Mouse (Mus musculus) stomach, embryonic 14.5 days (tissue): ENCODE measurements at regions not wholly inside any gene's neighbourhood (a gene's known extent, or its start where the extent isn't known, plus 50 kb on each side); places are given as distances from the start of the nearest gene placed in this dataset.
A peak's percentile ranks its signal among the peaks of the same experiment; 100 is the strongest.

Source experiments
- ATAC-seq: fragments of 200-750 bp; cut with Nextera tagmentation; 2 replicates; pipeline ENCODE4 v1.8.0; 2017; ENCODE audit warnings: low read depth, moderate TSS enrichment; ENCODE audit not compliant: insufficient number of reproducible peaks, insufficient read depth, low FRiP score
- H3K27ac ChIP-seq: fragments of 300-500 bp; sonication (generic); 2 replicates; pipeline ENCODE4 v1.5.1; 2014; ENCODE audit warnings: mild to moderate bottlenecking, low read length, moderate library complexity, mixed read lengths
- H3K27me3 ChIP-seq: fragments of 300-500 bp; sonication (generic); 2 replicates; pipeline ENCODE4 v1.6.1; 2014; ENCODE audit warnings: low read length, control low read depth, mixed read lengths; ENCODE audit not compliant: control insufficient read depth, insufficient read depth
- H3K36me3 ChIP-seq: fragments of 300-500 bp; sonication (generic); 2 replicates; pipeline ENCODE4 v1.6.1; 2014; ENCODE audit warnings: mild to moderate bottlenecking, control low read depth, low read length, moderate library complexity, mixed read lengths; ENCODE audit not compliant: control insufficient read depth, insufficient read depth
- H3K4me1 ChIP-seq: fragments of 300-500 bp; sonication (generic); 2 replicates; pipeline ENCODE4 v1.6.1; 2014; ENCODE audit warnings: low read length, control low read depth, mixed read lengths; ENCODE audit not compliant: control insufficient read depth, insufficient read depth
- H3K4me2 ChIP-seq: fragments of 300-500 bp; sonication (generic); replicated peaks from 2 replicates; pipeline ENCODE4 v1.6.1; 2014; ENCODE audit warnings: low read depth, low read length, control low read depth
- H3K4me3 ChIP-seq: fragments of 300-500 bp; sonication (generic); 2 replicates; pipeline ENCODE4 v1.5.1; 2014; ENCODE audit warnings: low read depth, low read length, control low read depth
- H3K9ac ChIP-seq: fragments of 300-500 bp; sonication (generic); replicated peaks from 2 replicates; pipeline ENCODE4 v1.6.1; 2014; ENCODE audit warnings: low read depth, mild to moderate bottlenecking, control low read depth, low read length, moderate library complexity, mixed read lengths
- H3K9me3 ChIP-seq: fragments of 300-500 bp; sonication (generic); 2 replicates; pipeline ENCODE4 v1.6.1; 2016; ENCODE audit warnings: low read depth, low read length, control low read depth; ENCODE audit not compliant: control insufficient read depth
- WGBS: fragments of 180-500 bp; shearing (Covaris S2); extraction: QIAGEN DNeasy Blood & Tissue Kit; methylation state at CpG from one replicate; pipeline ENCODE4 v1.1.7; 2014; 5-methylcytosine and 5-hydroxymethylcytosine counted together

DNA sequence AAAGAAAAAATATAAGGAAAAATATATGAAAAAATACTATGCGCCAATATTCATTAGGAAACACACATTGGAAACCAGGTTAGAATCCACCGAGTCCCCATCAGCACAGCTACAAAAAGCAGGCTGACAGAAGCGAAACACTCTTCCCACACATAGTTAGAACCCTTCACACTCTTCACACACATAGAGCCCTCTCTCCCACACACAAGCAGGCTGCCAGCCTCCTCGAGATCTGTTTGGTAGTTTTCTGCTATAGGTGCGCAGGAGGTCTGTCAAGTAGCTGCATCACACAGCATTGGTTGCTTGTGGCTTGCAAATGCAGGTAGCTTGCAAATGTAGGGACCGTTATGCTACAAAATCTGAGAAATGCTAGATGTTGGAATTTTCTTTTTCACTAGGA lies 526.8 kb upstream of the Fat1 start:
- no peak overlapping the region for H3K27ac ChIP-seq
- no peak for ATAC-seq
- H3K4me2 ChIP-seq, result no peak overlapping the region
- no peaks in the 10 kb centered on the region for H3K4me1 ChIP-seq
- no peak overlapping the region for H3K4me3 ChIP-seq
- H3K9ac ChIP-seq, result no peak overlapping the region
- 92% methylated on average over 6 of the region's 6 CpGs for WGBS
- H3K27me3 ChIP-seq, result no peaks in the 10 kb centered on the region
- H3K36me3 ChIP-seq, result no peaks in the 10 kb centered on the region
- H3K9me3 ChIP-seq, result no peaks in the 10 kb centered on the region

DNA sequence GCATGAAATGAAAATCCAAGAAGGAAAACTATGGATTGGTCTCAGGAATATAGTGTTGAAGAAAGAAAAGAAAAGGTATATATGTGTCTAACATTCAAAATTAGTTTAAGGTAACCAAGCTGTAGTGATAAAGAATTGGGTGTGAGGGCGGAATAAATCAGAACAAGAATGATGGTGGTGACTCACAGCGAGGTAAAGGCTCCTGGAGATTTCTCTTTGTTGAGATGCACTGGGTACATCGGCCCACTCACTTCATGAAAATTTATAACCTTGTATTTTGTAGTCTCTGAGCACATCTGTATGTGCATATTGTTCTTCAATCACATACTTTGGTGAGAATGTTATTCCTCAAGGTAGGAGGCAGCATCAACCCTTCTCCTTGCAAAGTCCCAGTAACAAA lies 525.0 kb upstream of the Fat1 start:
- Histone ChIP-seq H3K4me1 (no peaks in the 10 kb centered on the region), H3K36me3 (no peaks in the 10 kb centered on the region), H3K9ac (no peak overlapping the region), H3K4me3 (no peak overlapping the region), H3K9me3 (no peaks in the 10 kb centered on the region), H3K27ac (no peak overlapping the region), H3K27me3 (no peaks in the 10 kb centered on the region), H3K4me2 (no peak overlapping the region)
- ATAC-seq, result no peak
- WGBS, result 87% methylated on average over 3 of the region's 3 CpGs

DNA sequence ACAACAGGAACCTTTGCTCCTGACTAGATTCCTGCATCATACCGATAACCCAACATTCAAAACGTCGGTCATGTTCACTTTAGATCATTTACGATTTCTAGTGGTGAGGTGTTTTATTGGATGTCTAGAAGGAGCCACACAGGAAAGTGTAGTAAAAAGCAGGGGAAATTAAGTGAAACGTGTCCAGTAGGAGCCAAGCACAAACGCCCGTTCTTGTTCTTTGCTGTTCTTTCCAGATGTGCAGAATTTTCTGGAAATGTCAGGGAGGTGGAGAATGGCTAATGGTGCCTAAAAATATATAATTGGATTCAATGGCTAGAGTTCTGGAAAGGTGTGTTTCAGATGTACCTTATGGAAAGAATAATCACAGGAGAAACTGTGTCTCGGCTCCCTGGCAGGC lies 517.2 kb upstream of the Fat1 start:
- WGBS, result 86% methylated on average over 8 of the region's 8 CpGs
- H3K9me3 ChIP-seq, result no peaks in the 10 kb centered on the region
- no peak overlapping the region for H3K4me3 ChIP-seq
- H3K27ac ChIP-seq, result no peak overlapping the region
- H3K4me1 ChIP-seq, result no peaks in the 10 kb centered on the region
- no peaks in the 10 kb centered on the region for H3K27me3 ChIP-seq
- H3K36me3 ChIP-seq, result no peaks in the 10 kb centered on the region
- no peak overlapping the region for H3K4me2 ChIP-seq
- no peak overlapping the region for H3K9ac ChIP-seq
- no peak for ATAC-seq

DNA sequence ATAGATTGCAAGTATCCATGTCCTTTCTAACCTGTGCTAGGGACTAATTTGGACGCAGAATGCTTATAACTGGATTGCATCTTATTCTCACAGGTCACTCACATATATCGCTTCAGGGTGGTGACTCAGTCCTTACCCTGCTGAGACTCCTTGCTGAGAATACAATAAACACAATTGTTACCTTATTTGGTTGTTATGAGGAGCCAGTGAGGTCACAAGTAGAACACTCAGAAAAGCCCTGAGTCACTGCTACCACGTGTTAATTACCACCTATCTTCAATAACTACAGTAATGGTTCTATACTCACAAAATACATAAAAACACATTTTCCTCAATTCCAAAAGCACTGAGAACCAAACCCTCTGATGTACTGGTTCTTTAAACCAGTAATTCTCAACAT lies 479.8 kb upstream of the Fat1 start:
- no peak overlapping the region for H3K27ac ChIP-seq
- WGBS, result 72% methylated on average over 3 of the region's 3 CpGs
- no peak overlapping the region for H3K4me3 ChIP-seq
- no peaks in the 10 kb centered on the region for H3K36me3 ChIP-seq
- H3K4me1 ChIP-seq, result no peaks in the 10 kb centered on the region
- H3K9ac ChIP-seq, result no peak overlapping the region
- ATAC-seq, result no peak
- no peaks in the 10 kb centered on the region for H3K9me3 ChIP-seq
- no peak overlapping the region for H3K4me2 ChIP-seq
- no peaks in the 10 kb centered on the region for H3K27me3 ChIP-seq

DNA sequence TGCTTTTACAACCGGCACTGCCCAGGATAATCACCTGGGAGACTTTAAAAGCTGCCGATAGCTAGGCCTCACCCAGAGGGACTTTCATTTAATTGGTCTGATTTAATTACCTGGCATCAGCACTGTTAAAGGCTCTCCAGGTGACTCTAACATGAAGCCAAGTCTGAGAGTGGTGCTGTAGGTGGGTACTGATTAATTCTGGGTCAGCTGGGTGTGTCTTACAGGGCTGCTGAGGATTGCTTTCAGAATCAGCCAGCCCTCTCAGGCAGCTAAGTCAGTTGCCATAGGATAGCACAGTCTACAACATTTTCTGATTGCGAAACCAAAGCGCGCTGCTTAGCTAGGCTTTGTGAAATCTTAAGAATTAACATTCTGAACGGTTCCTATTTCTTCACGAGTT lies 478.9 kb upstream of the Fat1 start:
- H3K4me1 ChIP-seq, result no peaks in the 10 kb centered on the region
- no peaks in the 10 kb centered on the region for H3K36me3 ChIP-seq
- 79% methylated on average over 7 of the region's 7 CpGs for WGBS
- H3K27ac ChIP-seq, result no peak overlapping the region
- 0 out of 2 replicates have a peak, but pooled peaks have one; percentile 28 for ATAC-seq
- H3K4me3 ChIP-seq, result no peak overlapping the region
- H3K27me3 ChIP-seq, result no peaks in the 10 kb centered on the region
- H3K4me2 ChIP-seq, result no peak overlapping the region
- no peaks in the 10 kb centered on the region for H3K9me3 ChIP-seq
- no peak overlapping the region for H3K9ac ChIP-seq

DNA sequence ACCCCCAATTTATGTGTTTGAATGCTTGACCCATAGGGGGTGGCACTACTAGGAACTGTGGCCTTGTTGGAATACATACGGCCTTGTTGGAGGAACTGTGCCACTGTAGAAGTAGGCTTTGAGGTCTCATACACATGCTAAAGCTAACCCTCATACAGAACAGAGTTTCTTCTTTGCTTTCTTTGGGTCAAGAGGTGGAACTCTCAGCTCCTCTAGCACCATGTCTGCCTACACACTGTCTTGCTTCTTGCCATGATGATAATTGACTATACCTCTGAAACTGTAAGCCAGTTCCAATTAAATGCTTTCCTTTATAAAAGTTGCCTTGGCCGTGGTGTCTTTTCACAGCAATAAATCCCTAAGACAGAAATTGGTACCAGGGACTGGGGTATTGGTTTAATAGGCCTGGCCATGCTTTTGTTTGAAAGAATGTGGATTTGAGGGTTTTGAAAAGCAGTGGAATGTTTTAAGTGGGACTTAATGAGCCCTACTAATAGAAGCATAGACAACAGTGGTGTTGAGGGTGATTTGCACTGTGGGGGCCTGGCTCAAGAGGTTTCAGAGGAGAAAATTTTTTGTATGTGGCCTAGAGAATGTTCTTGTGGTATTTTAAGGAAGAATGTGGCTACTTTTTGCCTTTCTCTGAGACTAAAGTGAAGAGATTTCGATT lies 468.7 kb upstream of the Fat1 start:
- no peaks in the 10 kb centered on the region for H3K27me3 ChIP-seq
- no peak overlapping the region for H3K4me3 ChIP-seq
- no peak overlapping the region for H3K9ac ChIP-seq
- ATAC-seq, result no peak
- H3K4me1 ChIP-seq, result no peaks in the 10 kb centered on the region
- no peak overlapping the region for H3K27ac ChIP-seq
- no peaks in the 10 kb centered on the region; the same call in 1 of the 2 replicates for H3K9me3 ChIP-seq
- WGBS, result 75% methylated on average over 3 of the region's 3 CpGs
- H3K36me3 ChIP-seq, result no peaks in the 10 kb centered on the region
- H3K4me2 ChIP-seq, result no peak overlapping the region

DNA sequence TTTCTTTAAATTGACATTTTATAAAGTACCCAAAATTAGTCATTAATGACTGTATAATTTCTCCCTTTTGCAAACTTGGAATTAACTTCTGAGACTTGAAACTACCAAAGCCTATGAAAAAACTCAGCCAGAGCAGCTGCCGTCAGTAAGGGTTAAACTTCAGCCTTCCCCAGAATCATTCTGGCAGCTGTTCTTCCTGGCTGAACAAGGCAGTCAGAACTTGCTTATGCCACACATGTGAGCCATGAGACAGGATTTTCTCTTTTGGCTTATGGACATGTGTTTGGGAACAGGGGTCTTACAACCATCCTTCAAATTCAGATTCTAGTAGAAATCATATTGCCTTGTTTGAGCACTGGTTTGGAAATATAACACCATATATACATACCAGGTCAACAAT lies 422.4 kb upstream of the Fat1 start:
- H3K27me3 ChIP-seq, result no peaks in the 10 kb centered on the region
- H3K36me3 ChIP-seq, result no peaks in the 10 kb centered on the region
- no peak overlapping the region for H3K4me2 ChIP-seq
- H3K4me3 ChIP-seq, result no peak overlapping the region
- H3K9ac ChIP-seq, result no peak overlapping the region
- H3K9me3 ChIP-seq, result no peaks in the 10 kb centered on the region
- no peaks in the 10 kb centered on the region for H3K4me1 ChIP-seq
- no peak for ATAC-seq
- 67% methylated on average over 1 of the region's 1 CpGs for WGBS
- no peak overlapping the region for H3K27ac ChIP-seq

DNA sequence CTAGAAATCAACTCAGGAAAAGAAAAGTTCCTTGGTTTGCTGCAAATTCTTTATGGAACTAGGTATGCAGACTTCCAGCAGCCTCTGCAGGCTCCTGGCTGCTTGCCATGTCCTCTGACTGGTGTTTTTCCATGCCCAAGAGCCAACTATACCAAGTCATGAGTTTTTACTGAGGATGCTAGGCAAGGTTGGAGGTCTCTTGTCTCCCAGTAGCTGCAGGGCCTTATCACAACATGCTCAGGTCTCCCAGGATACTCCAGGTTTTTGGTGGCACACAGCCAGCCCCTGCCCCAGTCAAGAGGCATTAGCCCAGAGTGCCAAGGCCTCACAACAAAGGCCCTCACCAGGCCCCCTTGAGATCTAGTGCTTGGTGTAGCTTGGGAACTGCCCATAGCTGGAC lies 409.3 kb upstream of the Fat1 start:
- Histone ChIP-seq H3K36me3 (no peaks in the 10 kb centered on the region), H3K9me3 (no peaks in the 10 kb centered on the region), H3K27me3 (no peaks in the 10 kb centered on the region), H3K4me1 (no peaks in the 10 kb centered on the region), H3K27ac (no peak overlapping the region), H3K9ac (no peak overlapping the region), H3K4me3 (no peak overlapping the region), H3K4me2 (no peak overlapping the region)
- ATAC-seq, result no peak

DNA sequence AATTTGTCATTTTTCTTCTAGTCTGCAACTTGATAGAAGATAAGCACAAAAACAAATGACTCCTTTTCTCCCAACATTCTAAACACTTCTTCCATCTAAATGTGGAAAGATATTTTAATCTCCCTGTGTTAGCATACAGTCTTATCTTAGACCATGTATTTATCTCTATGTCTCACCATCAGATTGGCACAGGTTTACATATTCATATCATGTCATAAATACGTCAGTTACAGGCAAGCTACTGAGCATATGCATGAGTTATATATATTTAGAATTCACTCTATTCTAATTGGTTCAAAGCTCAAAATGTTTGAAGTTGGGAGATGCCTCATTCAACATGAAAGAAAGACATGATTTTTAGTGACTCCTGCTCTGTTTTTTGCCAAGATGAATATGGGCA lies 405.6 kb upstream of the Fat1 start:
- Histone ChIP-seq H3K9me3 (no peaks in the 10 kb centered on the region), H3K9ac (no peak overlapping the region), H3K4me3 (no peak overlapping the region), H3K4me1 (no peaks in the 10 kb centered on the region), H3K4me2 (no peak overlapping the region), H3K36me3 (no peaks in the 10 kb centered on the region), H3K27me3 (no peaks in the 10 kb centered on the region), H3K27ac (no peak overlapping the region)
- ATAC-seq, result no peak
- 70% methylated on average over 1 of the region's 1 CpGs for WGBS
